Mouse (Mus musculus): Measurements from ENCODE around the gene Lingo2. TPM values are rescaled to one million over a fixed set of nuclear protein-coding genes. Genes with fewer than 3 reads are reported as not detected.

The Lingo2 gene
- polyA plus RNA-seq, 1 experiment: not detected

GRCm38 (mm10) chr4:36576256-36576655, 375.3 kb downstream of the Lingo2 start:
- H3K27me3 ChIP-seq (replicated peaks): no peaks in the 10 kb centered on the region
- no peaks in the 10 kb centered on the region for H3K36me3 ChIP-seq (replicated peaks; ENCODE audit: low read length)
- H3K4me3 ChIP-seq (replicated peaks): no peak overlapping the region
- no peak for TF ChIP-seq FLI1 (IDR thresholded peaks at IDR 0.05; ENCODE audit: low read length)
- no peak for TF ChIP-seq GATA1 (IDR thresholded peaks at IDR 0.05; ENCODE audit: borderline replicate concordance, low read length)
- no peaks in the 10 kb centered on the region for H3K9me3 ChIP-seq
- H3K4me1 ChIP-seq: no peaks in the 10 kb centered on the region

GRCm38 (mm10) chr4:36566544-36566943, 385.0 kb downstream of the Lingo2 start:
- TF ChIP-seq GATA1 (IDR thresholded peaks at IDR 0.05; ENCODE audit: borderline replicate concordance, low read length): no peak
- Histone ChIP-seq H3K27me3 (replicated peaks) (no peaks in the 10 kb centered on the region), H3K9me3 (no peaks in the 10 kb centered on the region), H3K36me3 (replicated peaks; ENCODE audit: low read length) (no peaks in the 10 kb centered on the region), H3K4me1 (no peaks in the 10 kb centered on the region), H3K4me3 (replicated peaks) (no peak overlapping the region)

GRCm38 (mm10) chr4:36560997-36561396, 390.6 kb downstream of the Lingo2 start:
- no peaks in the 10 kb centered on the region for H3K27me3 ChIP-seq (replicated peaks)
- no peak overlapping the region for H3K4me3 ChIP-seq (replicated peaks)
- no peaks in the 10 kb centered on the region for H3K4me1 ChIP-seq
- TF ChIP-seq FLI1 (IDR thresholded peaks at IDR 0.05; ENCODE audit: low read length): no peak
- TF ChIP-seq GATA1 (IDR thresholded peaks at IDR 0.05; ENCODE audit: borderline replicate concordance, low read length): no peak
- no peaks in the 10 kb centered on the region for H3K36me3 ChIP-seq (replicated peaks; ENCODE audit: low read length)
- H3K9me3 ChIP-seq: no peaks in the 10 kb centered on the region

- H3K4me3 ChIP-seq (replicated peaks): no peak overlapping the region
- TF ChIP-seq GATA1 (IDR thresholded peaks at IDR 0.05; ENCODE audit: borderline replicate concordance, low read length) (no peak), FLI1 (IDR thresholded peaks at IDR 0.05; ENCODE audit: low read length) (no peak)
- H3K4me1 ChIP-seq: no peaks in the 10 kb centered on the region
- no peaks in the 10 kb centered on the region for H3K9me3 ChIP-seq
- H3K36me3 ChIP-seq (replicated peaks; ENCODE audit: low read length): no peaks in the 10 kb centered on the region
- no peaks in the 10 kb centered on the region for H3K27me3 ChIP-seq (replicated peaks)
These were observed 410.7 kb downstream of the Lingo2 start for GRCm38 (mm10) chr4:36540664-36541360.

GRCm38 (mm10) chr4:36533895-36534294, 417.7 kb downstream of the Lingo2 start:
- H3K36me3 ChIP-seq (replicated peaks; ENCODE audit: low read length): no peaks in the 10 kb centered on the region
- no peaks in the 10 kb centered on the region for H3K9me3 ChIP-seq
- H3K4me3 ChIP-seq (replicated peaks): no peak overlapping the region
- no peak for TF ChIP-seq GATA1 (IDR thresholded peaks at IDR 0.05; ENCODE audit: borderline replicate concordance, low read length)
- TF ChIP-seq FLI1 (IDR thresholded peaks at IDR 0.05; ENCODE audit: low read length): no peak
- no peaks in the 10 kb centered on the region for H3K4me1 ChIP-seq
- H3K27me3 ChIP-seq (replicated peaks): no peaks in the 10 kb centered on the region

- H3K9me3 ChIP-seq: no peaks in the 10 kb centered on the region
- no peaks in the 10 kb centered on the region for H3K27me3 ChIP-seq (replicated peaks)
- no peaks in the 10 kb centered on the region for H3K4me1 ChIP-seq
- no peak overlapping the region for H3K4me3 ChIP-seq (replicated peaks)
- H3K36me3 ChIP-seq (replicated peaks; ENCODE audit: low read length): no peaks in the 10 kb centered on the region
- TF ChIP-seq GATA1 (IDR thresholded peaks at IDR 0.05; ENCODE audit: borderline replicate concordance, low read length) (no peak), FLI1 (IDR thresholded peaks at IDR 0.05; ENCODE audit: low read length) (no peak)
These were observed 461.3 kb downstream of the Lingo2 start for GRCm38 (mm10) chr4:36490255-36490654.

GRCm38 (mm10) chr4:36435211-36435610, 516.3 kb downstream of the Lingo2 start:
- Histone ChIP-seq H3K9me3 (no peaks in the 10 kb centered on the region), H3K4me1 (no peaks in the 10 kb centered on the region), H3K4me3 (replicated peaks) (no peak overlapping the region), H3K27me3 (replicated peaks) (no peaks in the 10 kb centered on the region), H3K36me3 (replicated peaks; ENCODE audit: low read length) (no peaks in the 10 kb centered on the region)
- TF ChIP-seq FLI1 (IDR thresholded peaks at IDR 0.05; ENCODE audit: low read length) (no peak), GATA1 (IDR thresholded peaks at IDR 0.05; ENCODE audit: borderline replicate concordance, low read length) (no peak)

- no peaks in the 10 kb centered on the region for H3K27me3 ChIP-seq (replicated peaks)
- H3K4me3 ChIP-seq (replicated peaks): no peak overlapping the region
- TF ChIP-seq GATA1 (IDR thresholded peaks at IDR 0.05; ENCODE audit: borderline replicate concordance, low read length) (no peak), FLI1 (IDR thresholded peaks at IDR 0.05; ENCODE audit: low read length) (no peak)
- H3K36me3 ChIP-seq (replicated peaks; ENCODE audit: low read length): no peaks in the 10 kb centered on the region
- H3K9me3 ChIP-seq: no peaks in the 10 kb centered on the region
- H3K4me1 ChIP-seq: no peaks in the 10 kb centered on the region
These were observed 525.4 kb downstream of the Lingo2 start for GRCm38 (mm10) chr4:36426192-36426591.

GRCm38 (mm10) chr4:36407350-36407749, 544.2 kb downstream of the Lingo2 start:
- TF ChIP-seq FLI1 (IDR thresholded peaks at IDR 0.05; ENCODE audit: low read length) (no peak), GATA1 (IDR thresholded peaks at IDR 0.05; ENCODE audit: borderline replicate concordance, low read length) (no peak)
- Histone ChIP-seq H3K36me3 (replicated peaks; ENCODE audit: low read length) (no peaks in the 10 kb centered on the region), H3K27me3 (replicated peaks) (no peaks in the 10 kb centered on the region), H3K9me3 (no peaks in the 10 kb centered on the region), H3K4me1 (no peaks in the 10 kb centered on the region), H3K4me3 (replicated peaks) (no peak overlapping the region)

- Histone ChIP-seq H3K9me3 (no peaks in the 10 kb centered on the region), H3K27me3 (replicated peaks) (no peaks in the 10 kb centered on the region), H3K4me1 (no peaks in the 10 kb centered on the region), H3K4me3 (replicated peaks) (no peak overlapping the region), H3K36me3 (replicated peaks; ENCODE audit: low read length) (no peaks in the 10 kb centered on the region)
- TF ChIP-seq GATA1 (IDR thresholded peaks at IDR 0.05; ENCODE audit: borderline replicate concordance, low read length) (no peak), FLI1 (IDR thresholded peaks at IDR 0.05; ENCODE audit: low read length) (no peak)
These were observed 582.6 kb downstream of the Lingo2 start for GRCm38 (mm10) chr4:36368925-36369324.

All from megakaryocyte, embryonic 14.5 days (primary cell).